Mouse (Mus musculus): ENCODE data around the gene Ninj2. TPM values are rescaled to one million over a fixed set of nuclear protein-coding genes. Genes with fewer than 3 reads are reported as not detected.
A peak's percentile ranks its signal among the peaks of the same experiment; 100 is the strongest.

The Ninj2 gene
- total RNA-seq, 2 experiments from 2014 or later = not detected

DNA sequence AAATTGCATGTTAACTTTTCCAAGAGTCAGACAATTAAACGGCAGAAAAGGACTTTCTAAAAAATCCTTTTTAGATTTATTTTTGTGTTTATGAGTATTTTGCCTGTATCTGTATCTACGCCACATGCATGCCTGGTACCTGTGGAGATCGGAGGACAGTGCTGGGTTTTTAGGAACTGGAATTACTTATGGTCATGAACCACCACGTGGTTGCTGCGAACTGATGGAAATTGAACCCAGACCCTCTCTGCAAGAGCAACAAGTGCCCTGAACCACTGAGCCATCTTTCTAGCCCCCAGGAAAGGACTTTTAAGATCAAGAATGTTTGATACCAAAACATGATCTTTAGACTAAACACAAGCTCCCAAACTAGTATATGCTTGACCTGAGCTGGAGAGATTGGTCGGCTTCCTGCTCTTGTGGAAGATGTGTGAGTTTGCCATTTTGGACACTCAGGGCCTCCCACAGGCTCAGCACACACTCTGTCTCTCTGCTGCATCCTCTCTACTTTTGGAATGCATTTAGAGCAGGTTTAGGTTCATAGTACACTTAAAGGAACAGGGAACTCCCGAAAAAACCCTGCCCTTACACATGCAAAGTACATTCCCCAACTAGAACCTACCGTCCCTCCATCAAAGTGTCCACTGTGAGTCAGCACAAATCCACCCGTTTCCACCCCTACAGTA is 1.1 kb downstream of the Ninj2 start:
- DNase-seq = no peak

DNA sequence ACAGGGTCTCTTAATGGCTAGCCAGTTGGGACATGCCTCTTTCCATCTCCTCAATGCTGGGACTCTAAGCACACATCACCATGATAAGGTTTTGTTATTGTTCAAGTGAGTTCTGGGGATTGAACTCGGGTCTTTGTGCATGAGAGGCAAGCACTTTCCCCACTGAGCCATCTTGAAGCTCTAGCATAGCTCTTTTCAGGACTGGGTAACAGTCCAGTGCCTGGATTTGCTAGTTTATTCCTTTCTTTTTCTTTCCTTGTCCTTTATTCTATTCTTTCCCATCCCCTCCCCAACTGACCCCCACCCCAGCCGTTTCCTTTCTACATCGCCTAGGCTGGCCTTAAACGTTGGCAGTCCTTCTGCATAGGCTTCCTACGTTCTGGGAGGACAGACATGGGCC is 1.9 kb downstream of the Ninj2 start:
- DNase-seq = no peak

DNA sequence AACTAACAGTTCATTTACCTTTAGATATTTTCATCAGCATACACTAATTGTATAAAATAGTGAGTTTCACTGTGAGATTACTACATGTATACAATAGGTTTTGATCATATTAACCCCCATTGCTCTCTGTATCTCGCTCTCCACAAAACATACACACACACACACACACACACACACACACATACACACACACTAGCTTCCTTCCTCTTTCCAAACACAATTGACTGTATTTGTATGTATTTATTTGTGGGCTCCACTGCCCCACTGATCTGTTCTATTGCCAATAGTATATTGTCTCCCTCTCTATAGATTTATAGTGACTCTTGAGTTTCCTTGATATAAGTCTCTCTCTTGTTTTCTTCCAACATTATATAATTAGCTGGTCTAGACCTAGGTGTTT is 2.4 kb downstream of the Ninj2 start:
- no peak for DNase-seq

DNA sequence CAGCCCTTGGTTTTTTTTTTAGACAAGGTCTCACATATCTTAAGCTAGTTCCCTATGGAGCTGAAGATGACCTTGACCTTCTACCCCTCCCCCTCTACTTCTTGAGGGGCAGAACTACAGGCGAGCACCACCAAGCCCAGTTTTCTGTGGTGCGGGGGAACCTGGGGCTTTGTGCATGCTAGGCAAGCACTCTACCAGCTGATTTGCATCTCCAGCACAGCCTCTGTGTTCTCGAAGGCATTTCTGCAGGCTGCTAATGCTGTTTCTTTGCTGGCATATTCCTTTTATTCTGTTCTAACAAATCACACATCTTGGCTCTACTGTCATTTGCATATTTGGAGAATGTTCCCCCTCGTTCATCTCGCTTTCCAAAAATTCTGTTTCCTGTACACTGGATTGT is 6.2 kb downstream of the Ninj2 start:
- DNase-seq = no peak

DNA sequence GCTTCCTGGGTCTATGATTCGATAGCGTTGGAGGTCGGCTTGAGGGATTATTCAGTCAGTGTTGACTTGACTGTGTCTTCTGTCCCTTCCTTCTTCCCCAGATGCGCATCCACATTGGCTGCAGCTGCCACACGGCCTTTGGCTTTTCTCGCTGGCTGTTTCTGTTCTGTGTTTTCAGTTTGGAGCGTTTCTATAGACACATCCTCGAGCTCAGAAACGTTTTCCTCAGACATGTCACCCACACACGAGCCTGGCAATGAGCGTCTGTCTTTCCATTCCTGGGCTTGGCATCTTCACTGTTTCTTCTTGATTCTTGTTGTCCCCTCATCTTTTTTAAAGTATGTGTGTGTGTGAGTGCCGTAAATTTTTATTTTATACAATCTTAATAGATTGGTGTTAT is 8.1 kb downstream of the Ninj2 start:
- DNase-seq = no peak

DNA sequence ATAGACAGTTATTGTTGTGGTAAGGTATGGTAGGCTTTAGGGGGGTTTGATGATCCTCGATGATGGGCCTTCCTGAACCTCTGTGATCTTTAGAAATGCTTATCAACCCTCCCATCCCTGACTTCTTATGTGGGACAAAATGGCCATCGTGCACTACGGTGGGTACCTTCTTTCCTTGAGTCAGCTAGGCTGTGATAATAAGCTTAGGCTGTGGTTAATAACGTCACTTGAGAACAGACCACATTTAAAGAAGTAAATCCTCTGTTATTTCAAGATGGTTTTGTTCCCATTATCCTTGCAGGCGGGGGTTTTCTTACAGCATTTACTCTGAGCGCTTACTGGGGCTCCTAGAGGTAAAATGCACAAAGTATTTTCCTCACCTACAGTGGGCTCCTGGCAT is 8.8 kb downstream of the Ninj2 start:
- no peak for DNase-seq

DNA sequence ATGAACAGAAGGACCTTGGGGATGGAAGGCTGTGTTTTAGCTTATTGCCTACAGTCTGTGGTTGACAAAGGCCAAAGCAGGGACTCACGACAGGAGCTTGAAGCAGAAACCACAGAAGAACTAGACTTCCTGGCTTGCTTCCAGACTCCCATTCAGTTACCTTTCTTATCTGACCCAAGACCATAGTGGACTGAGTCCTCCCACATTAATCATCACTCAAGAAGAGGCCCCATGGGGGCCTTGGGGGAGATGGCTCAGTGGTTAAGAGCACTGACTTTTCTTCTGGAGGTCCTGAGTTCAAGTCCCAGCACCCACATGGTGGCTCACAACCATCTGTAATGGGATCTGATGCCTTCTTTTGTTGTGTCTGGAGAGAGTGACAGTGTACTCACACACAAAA is 10.0 kb downstream of the Ninj2 start:
- no peak for DNase-seq

DNA sequence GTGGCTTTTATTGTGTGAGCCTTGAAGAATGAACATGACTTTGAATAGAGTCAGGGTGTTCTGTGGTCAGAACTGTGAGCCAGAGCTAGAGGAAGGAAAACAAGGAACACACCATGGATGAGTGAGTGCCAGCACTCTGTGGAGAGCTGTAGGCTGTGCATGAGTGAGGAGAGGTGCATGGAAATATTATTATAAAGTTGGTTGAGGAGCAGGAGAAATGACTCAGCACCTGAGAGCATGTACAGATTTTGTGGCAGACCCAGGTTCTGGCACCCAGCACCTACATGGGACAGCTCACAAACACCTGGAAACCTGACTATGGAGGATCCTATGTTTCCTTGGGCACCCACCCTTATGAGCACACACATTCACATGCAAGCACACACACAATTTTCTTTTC is 11.9 kb downstream of the Ninj2 start:
- no peak for DNase-seq

DNA sequence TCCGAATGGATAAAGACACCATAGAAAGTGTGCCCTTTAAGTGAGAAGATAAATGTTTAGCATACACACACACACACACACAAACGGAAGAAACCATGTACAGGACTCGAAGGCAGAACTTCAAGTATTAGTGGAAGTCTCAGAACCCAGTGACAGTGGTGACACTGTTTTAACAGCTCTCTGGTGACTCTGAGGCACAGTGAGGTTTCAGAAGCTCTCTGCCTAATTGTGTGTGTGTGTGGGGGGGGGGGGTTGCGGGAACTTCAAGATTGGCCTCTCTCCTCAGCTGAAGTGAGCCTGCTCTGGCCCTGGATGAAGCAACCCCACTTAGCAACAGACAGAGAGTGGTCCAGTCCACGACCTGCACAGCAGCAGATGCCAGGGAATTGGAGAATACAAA is 14.4 kb downstream of the Ninj2 start:
- no peak for DNase-seq

DNA sequence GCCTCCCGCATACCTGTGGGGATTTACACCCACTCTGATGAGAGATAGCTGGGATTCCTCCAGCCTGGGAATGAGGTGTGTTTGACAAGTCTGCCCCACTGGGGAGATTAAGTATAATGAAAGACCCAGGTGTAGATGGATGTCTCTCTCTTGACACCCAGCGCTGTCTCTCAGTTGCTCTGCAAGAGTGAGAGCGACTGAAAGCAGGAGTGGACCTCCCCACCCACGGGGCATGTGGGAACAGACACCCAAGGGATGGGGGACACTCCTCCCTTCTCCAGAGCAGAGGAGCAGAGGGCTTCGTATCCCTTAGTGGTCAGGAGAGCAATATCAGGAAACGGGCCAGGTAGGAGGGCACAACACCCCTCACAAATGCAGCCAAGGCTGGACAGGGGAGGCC is 14.9 kb downstream of the Ninj2 start:
- no peak for DNase-seq

DNA sequence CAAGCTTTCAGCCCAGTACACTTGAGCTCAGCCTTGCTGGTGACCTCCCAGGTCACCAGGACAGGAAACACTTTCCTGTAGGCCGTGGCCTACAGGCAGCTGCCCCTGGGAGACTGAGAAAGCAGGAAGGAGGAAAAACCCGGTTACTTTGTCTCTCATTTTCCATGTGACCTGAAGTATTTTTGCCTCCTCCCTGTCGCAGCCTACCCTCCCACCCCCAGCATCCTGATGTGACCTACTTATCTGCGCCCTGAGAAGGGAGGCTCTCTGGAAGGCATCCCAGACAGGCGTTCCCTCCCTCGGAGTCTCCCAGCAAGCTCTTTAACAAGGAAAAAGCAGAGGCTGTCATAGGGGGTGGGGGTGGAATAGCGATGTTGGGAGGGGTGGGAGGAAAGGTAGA is 16.0 kb downstream of the Ninj2 start:
- peak; percentile 78 for DNase-seq

DNA sequence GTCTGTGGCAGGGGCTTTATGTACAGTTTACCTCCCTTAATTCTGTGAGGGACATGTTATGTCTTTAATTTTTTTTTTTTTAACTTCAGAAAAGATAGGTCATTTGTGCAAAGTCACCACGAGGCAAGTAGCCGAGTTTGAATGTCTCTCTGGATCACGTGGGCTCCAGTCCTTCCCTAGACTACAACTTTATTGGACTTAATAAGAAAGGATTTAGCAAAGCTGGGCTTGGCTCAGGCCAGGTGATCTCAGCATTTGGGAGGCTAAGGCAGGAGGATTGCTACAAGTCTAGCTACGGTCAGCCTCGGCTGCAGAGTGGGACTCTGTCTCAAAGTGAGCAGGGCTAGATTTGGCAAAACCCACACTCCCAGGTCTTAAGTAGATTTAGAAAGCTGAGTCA is 16.8 kb downstream of the Ninj2 start:
- no peak for DNase-seq

DNA sequence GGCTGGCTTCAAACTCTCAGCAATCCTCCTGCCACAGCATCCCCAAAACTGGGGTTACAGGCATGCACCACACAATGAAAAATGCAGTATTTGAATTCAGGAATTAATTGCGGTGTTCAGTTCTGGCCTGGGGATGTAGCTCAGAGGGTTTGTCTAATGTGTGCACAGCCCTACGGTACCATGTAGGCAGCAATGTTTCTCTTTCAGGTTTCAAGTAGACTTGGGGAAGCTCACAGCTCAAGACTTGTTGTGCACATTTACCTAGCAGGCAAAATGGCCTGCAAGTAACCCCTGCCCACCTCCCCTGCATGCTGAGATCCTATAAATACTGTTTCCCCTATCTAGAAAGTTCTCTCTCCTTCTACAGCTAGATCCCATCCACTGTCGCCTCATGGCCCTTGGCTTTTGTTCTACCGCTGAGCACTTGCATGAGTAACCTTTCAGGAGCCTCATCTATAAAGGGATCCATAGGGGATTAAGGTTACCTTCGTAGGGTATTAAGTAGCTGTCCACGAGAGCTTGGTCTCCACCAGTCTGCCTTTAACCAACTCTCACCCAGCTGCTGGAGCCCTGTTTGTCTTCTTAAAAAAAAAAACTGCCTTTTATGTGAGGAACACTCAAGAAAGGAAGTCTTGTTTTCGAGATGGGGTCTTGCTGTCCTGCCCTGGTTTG is 17.7 kb downstream of the Ninj2 start:
- no peak for DNase-seq

DNA sequence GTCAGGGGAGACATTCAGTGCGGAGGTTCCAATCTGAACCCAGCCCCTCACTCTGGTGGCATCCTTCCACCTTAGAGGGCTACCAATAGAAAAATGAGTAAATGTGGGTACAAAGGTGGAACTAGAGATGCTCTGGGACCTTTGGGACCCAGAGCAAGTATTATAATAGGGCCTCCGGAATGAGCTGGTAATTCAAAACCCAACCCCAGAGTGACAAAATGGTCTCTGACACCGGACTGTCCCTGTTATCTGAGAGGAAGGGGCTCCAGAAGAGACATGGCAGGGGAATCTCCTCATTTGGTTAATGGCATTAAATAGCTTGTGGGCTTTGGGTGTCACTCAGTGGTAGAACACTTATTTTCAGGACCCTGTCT is 18.2 kb downstream of the Ninj2 start:
- no peak for DNase-seq

DNA sequence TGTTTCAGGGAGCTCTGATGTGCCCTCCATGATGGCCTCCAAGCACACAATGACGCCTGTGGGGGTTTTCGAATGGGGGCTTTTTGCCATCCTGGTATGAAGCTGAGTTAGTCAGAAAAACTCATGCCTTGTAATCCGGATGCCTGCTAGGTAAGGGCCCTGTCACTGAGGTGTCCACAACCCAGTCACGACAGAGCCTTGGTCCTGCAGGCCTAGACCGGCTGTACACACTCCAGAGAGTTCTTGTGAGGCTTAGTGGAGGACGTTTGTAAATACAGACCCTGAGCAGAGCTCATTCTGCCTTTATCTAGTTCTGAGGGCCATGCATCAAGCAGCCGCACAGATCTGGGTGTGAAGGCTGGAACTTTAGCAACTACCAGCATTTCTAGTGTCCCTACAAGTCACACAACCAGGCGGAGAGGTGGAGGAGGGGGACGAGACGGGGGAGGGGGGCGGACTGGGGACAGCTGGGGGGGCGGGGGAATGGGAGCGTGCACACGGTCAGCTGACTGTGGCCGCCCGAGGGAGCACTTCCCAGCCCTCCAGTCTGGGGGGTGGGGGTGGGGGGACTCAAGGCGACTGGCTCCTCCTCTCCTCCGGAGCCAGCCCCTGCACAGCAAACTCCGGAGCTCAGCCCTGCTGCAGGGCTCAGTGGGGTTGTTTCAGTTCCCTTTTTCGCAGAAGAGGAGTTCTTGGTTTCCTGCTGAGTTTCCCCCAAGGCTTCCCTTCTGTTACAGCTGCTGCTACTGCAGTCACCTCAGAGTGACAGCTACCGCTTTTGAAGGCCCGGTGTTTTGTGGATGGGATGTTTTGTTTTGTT is 19.0 kb downstream of the Ninj2 start:
- peak; percentile 88 for DNase-seq

DNA sequence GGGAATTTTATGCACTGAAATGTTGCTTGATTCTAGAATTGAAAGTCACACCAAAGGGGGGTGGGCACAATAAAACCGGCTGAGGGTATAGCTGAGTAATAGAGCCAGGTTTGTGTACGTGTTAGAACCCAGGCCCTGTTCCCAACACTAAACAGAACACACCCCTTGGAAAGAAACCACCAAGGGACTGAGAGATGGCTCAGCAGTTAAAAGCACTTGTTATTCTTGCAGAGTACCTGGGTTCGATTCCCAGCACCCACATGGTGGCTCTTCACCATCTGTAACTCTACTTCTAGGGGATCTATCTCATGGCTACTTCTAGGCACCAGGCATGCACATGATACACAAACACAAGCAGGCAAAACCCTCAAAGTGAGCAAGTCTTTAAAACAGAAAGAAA is 20.7 kb downstream of the Ninj2 start:
- DNase-seq = no peak

DNA sequence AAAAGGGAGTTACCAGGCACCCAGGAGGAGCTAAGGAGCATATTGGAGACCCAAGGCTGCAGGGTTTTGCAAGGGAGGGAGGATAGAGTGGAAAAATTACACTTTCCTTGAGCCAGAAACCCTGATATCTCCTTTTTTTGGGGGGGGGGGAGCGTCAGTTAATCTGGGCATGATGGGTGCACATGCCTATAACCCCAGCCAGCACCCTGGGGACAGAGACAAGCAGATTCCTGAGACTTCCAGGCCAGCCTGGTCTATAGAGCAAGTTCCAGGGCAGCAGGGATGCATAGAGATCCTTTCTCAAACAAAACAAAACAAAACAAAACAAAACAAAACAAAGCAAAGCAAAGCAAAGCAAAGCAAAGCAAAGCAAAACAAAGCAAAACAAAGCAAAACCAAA is 21.1 kb downstream of the Ninj2 start:
- no peak for DNase-seq

DNA sequence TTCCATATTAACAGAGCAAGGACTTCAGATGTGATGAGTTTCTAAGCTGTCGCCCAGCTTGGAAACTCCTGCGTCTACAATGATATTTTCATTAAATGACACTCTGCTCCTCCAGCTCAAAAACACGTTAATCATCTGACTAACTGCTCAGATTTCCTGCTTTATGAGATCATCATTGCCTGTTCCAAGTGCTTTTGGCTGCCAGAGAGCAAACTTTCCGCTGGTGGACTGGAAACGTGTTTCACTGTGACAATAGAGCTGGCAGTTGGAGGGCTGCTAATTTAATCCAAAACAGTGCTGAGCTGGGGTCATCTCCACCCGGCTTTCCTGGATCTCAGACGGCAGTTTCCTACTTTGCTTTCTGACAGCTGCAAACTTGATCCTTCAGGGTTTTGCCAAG is 21.5 kb downstream of the Ninj2 start:
- peak; percentile 87 for DNase-seq

DNA sequence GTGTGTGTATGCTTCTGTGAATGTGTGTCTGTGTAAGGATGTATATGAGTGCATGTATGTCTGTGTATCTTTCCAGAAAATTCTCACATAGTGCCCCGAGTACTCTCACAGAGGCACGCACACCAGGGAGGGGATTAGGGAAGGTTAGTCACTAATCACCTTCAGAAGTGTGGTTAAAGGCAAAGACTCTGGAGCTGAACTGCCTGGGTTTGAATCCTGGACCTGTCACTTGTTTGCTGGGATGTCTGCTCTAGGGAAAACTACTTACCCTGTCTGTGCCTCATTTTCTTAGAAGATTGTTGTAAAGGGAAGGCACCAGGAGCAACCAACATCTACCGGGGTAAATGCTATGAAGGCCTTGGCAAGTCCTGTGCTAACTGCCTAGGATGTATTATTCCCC is 22.3 kb downstream of the Ninj2 start:
- DNase-seq = no peak

DNA sequence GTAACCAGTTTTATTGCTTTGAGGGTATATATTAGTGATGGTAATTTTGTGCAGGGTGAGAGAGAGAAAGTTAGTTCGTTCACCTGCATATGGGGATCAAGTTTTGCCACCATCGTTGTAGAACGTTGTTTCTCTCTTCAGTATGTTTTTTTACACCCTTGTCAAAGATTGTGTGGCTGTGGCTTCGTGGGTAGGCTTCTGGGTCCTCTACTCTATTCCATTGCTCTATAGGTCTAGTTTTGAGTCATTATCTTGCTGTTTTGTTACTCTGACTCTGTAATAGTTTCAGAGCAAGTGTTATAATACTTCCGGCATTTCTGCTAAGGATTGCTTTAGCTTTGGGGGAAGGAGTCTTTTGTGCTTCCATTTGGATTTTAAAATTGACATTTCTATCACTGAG is 26.7 kb downstream of the Ninj2 start:
- no peak for DNase-seq

DNA sequence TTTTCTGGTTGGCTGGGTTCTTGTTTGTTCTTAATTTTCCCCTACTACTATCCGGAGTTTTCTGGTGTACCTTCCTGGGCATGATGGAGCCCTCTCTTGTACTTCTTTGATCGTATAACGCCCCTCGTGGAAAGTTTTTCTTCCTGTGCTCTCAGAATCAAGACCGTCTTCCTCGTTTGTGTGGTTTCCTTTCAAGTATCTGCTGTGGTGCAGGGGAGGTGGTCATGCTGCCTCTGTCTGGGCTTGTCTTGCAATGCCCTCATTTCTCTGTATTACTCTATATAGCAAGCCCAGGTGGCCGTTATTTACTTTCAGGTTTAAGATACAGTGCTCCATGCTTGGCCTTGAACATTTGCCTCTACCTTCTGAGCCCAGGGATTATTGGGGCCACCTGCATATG is 31.5 kb downstream of the Ninj2 start:
- no peak for DNase-seq

DNA sequence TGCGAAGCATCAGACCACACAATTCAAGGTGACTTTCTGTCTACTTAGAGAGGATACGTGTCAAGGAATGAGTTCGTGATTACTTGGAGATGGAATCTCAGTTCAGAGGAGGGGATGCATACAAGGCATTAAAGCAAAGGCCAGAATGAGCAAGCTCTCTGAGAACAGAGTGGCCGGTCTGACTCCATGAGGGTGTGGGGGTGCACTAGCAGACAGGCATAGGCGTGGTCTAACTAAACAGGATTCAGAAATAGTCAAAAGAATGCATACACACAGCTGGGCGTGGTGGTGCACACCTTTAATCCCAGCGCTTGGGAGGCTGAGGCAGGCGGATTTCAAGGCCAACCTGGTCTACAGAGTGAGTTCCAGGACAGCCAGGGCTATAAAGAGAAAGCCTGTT is 33.3 kb downstream of the Ninj2 start:
- DNase-seq = no peak

DNA sequence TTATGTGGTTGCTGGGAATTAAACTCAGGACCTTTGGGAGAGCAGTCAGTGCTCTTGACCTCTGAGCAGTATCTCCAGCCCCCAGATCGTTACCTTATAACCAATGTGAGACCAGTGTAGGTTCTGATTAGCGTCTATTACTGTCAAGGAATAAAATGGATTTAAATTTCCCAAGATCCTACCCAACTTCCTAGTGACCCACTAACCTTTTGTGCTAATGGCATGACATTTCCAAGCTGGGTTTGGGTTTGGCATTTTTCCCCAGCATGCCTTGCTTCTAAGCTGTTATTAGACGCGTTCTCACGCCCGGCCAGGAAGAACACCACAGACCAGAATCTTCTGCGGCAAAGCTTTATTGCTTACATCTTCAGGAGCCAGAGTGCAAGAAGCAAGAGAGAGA is 34.2 kb downstream of the Ninj2 start:
- DNase-seq = no peak

DNA sequence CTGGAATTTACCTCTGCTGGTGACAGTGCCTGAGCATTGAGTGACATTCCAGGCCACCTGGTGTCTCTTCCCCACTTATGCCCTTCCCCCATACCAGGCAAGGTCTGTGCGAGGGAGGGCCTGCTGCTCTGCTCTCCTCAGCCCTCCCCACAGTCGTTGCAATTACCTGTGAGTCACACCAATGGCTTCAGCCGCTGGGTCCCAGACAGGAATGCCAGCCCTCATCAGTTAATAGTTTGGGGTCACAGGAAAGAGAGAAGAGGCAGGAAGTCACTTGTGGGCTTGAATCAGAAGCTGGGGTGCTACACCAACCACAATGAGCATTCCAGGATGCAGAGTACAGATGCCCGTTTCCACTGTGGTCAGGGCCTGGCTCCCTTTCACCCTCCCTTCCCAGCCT is 41.6 kb downstream of the Ninj2 start:
- peak; percentile 5 for DNase-seq

All from gastrocnemius, postnatal 25 days (tissue).